Mouse (Mus musculus): ENCODE measurements around the gene Camta1. TPM values are rescaled to one million over a fixed set of nuclear protein-coding genes. Genes with fewer than 3 reads are reported as not detected.
A peak's percentile ranks its signal among the peaks of the same experiment; 100 is the strongest.

Gene Camta1
- total RNA-seq, 4 experiments from 2014 or later = 79.5 to 115 (median 98.3) TPM

- DNase-seq (ENCODE audit: low spot score in 2 of 2) = peak in 1 of 2 experiments; percentile 21
These were observed 990 bp downstream of the Camta1 start for GRCm38 (mm10) chr4:151860441-151861331.

- DNase-seq (ENCODE audit: low spot score in 2 of 2) = no peak
These were observed 2.4 kb downstream of the Camta1 start for GRCm38 (mm10) chr4:151859275-151859674.

- DNase-seq (ENCODE audit: low spot score in 2 of 2) = no peak
These were observed 7.7 kb downstream of the Camta1 start for GRCm38 (mm10) chr4:151853949-151854348.

DNA sequence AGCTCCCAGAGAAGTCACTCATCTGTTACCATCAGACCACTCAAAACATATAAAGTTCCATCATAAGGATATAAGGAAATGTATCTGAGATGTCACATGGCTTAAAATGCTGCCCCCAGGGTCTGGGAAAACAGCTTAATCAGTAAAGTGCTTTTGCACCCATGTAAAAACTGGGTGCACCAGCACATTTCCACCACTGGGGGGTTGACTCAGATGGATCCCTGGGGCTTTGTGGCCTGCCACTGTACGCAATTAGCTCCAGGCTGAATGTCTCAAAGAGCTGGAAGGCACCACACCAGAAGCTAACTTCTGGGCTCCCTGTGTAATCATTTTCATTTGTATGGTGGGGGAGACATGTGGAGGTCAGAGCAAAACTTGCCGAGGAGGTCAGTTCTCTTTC lies 10.5 kb downstream of the Camta1 start:
- DNase-seq (ENCODE audit: low spot score in 2 of 2) = peak in 1 of 2 experiments; percentile 20

DNA sequence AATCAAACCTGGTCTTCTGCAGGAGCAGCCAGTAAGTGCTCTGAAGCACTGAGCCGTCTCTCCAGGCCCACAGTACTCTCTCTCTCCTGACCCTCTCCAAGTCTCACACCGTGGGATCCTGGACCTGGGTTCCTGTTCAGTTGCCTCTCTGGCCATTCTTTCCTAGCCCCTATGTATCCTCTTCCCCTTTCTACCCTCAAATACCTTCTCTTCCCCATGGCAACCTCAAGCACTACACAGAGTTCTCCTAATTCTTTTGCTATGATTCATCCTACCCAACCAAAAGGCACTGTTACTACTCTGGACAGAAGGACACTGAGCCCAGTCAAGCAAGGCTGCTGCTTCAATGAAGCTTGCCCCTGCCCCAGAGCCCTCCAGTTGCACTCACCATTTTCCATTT lies 19.1 kb downstream of the Camta1 start:
- no peak for DNase-seq (ENCODE audit: low spot score in 2 of 2)

GRCm38 (mm10) chr4:151838518-151838917 lies 23.2 kb downstream of the Camta1 start:
- DNase-seq (ENCODE audit: low spot score in 2 of 2) = no peak

GRCm38 (mm10) chr4:151835860-151836259 lies 25.8 kb downstream of the Camta1 start:
- no peak for DNase-seq (ENCODE audit: low spot score in 2 of 2)

DNA sequence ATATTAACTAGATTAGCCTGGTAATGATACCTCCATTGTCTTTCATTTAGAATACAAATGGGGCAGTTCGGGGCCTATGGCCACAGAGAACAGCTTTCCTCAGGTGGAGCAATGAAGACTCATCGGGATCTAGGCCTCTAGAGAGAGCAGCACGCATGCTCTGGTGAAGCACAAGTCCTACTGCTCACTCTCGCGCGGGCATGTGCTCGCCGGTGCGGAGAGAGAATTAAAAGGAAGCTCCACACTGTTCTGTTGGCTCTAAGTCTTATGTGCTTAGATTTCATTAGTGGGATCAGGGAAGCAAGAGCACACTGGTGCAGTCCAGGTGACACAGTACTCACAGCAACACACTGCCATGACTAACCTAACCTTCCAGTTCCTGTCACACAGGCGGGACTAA lies 27.1 kb downstream of the Camta1 start:
- DNase-seq (ENCODE audit: low spot score in 2 of 2) = no peak

DNA sequence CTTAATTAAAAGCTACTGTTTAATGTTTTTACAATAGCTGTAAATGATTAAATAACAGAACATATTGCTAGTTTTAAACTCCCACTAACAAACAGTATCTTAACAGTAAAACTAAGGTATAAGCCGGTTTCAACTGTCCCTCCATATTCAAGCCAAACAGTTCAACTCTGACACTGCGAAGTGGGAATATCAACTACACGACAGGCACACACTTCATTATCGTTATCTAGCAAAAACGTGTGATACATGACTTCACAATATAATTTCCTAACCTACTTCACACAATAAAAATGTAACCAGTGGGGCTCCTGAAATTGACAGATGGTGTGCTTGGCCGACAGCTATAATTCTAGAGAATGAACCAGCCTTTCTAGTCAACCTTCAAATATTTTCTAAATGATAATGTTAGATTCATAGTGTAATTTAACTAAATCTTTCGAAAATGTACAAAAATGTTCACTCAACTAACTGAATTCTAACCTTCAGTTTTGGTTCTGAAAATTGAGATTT lies 27.7 kb downstream of the Camta1 start:
- DNase-seq (ENCODE audit: low spot score in 2 of 2) = no peak

DNA sequence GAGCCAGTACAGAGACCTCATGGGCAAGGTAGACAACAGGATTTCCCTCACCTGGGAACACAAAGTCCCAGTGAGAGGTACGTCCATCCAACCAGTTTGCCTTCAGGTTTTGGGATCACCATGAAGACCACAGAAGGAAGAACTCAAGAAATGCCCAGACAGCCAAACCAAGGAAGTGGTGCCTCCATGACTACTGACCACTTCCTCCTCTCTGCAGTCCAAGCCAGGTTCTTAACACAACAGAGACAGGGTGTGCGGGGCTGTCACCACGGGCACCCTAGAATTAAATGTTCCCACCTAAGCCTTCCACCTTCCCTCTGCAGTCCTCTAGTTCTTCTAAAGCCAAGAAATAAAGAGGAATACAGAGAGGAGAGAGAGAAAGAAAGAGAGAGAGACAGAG lies 33.8 kb downstream of the Camta1 start:
- DNase-seq (ENCODE audit: low spot score in 2 of 2) = no peak

DNA sequence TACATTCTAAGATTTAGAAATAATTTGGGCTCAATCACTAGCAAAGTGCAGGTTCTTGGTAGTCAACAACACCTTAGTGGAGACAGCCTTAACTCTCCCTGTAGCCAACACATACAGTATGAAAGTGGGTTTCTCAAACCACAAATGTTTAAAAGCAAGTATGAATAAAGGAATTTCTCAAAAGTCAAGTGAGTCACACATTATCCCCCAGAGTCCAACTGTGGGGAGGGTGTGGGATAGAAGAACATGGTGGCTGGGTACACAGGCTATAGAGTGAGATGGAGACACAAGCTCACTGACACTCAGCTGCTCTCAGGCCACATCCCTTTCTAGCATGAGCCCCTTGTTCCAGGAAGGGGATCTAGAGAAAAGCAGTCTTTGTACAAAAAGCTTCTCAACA lies 34.3 kb downstream of the Camta1 start:
- DNase-seq (ENCODE audit: low spot score in 2 of 2) = no peak

GRCm38 (mm10) chr4:151823963-151824362 lies 37.7 kb downstream of the Camta1 start:
- no peak for DNase-seq (ENCODE audit: low spot score in 2 of 2)

DNA sequence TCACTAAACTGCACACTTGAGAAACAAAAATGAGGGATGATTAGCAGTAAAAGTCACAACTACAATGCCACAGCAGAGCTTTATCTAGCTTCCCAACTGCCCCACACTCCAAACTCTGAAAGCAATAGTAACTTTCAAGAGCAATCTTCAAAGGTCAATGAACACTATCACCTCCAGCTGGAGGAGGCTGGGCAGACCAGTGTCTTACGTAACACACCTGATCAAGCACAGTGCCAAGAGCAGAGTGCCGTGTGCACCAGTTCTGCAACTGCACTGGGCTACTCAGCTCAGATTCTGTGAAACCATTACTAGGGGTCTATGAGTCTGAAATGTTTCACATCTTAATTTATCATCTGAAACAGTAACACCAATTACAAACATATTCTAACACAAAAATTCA lies 38.7 kb downstream of the Camta1 start:
- DNase-seq (ENCODE audit: low spot score in 2 of 2) = no peak

GRCm38 (mm10) chr4:151817981-151818766 lies 43.5 kb downstream of the Camta1 start:
- DNase-seq (ENCODE audit: low spot score in 2 of 2) = no peak

GRCm38 (mm10) chr4:151813711-151814110 lies 48.0 kb downstream of the Camta1 start:
- no peak for DNase-seq (ENCODE audit: low spot score in 2 of 2)

- no peak for DNase-seq (ENCODE audit: low spot score in 2 of 2)
These were observed 56.0 kb downstream of the Camta1 start for GRCm38 (mm10) chr4:151805685-151806084.

GRCm38 (mm10) chr4:151805046-151805445 lies 56.6 kb downstream of the Camta1 start:
- DNase-seq (ENCODE audit: low spot score in 2 of 2) = no peak

DNA sequence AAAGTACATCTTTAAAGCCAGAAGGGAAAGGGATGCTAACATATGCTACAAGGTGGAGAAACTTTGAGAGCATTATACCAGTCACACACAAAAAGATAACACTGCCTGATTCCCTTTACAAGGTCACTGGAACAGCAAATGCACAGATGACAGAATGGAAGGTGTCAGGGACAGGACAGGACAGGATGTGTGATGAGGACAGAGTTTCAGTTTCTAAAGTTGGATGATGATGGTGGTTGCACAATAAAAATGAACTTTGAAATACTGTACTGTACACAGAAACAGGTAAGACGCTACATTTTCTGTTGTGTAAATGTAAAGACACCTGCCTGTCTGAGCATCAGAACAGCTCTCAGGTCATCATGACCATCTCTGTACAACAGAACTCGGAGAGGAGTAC lies 57.5 kb downstream of the Camta1 start:
- DNase-seq (ENCODE audit: low spot score in 2 of 2) = no peak

GRCm38 (mm10) chr4:151798630-151799029 lies 63.0 kb downstream of the Camta1 start:
- DNase-seq (ENCODE audit: low spot score in 2 of 2) = no peak

- DNase-seq (ENCODE audit: low spot score in 2 of 2) = no peak
These were observed 68.0 kb downstream of the Camta1 start for GRCm38 (mm10) chr4:151793694-151794093.

DNA sequence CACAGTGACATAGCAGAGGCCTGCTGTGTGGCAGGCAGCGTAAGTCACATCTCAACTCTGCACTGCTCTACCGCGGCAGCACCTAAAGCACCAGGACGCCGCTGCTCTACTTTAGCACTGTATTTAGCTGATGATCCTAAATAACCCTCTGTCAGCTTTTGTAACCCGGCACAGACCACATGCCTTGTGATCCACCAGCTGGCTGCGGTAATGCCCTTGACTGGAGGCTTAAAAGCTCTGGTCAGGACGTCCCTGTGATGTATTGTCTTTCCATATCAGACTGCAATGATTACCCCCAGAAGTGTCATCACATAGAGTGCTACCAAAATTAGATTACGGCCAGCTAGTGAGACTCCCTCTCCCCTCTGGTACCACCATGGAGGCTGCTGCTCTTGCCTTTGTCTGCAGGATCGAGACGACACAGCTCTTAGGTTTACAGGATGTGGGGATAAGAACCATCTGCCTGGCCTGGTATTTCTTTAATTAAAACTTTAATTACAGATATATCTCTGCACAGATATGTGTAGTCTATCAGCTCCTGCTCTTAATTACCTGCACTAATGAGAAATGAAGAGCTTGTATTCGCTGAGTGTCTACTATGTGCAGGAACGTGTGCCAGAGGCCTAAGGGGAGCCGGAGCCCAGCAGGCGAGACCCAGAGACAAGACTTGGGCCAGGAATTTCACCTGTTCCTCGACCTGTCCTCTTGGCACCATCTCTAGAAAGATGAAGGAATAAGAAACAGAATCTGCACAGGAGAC lies 74.5 kb downstream of the Camta1 start:
- no peak for DNase-seq (ENCODE audit: low spot score in 2 of 2)

GRCm38 (mm10) chr4:151780511-151780910 lies 81.2 kb downstream of the Camta1 start:
- DNase-seq (ENCODE audit: low spot score in 2 of 2) = no peak
